Mouse (Mus musculus): ENCODE measurements around the gene Slc51b. TPM values are rescaled to one million over a fixed set of nuclear protein-coding genes. Genes with fewer than 3 reads are reported as not detected.

The Slc51b gene
- polyA plus RNA-seq, 1 experiment from 2014 or later = not detected

DNA sequence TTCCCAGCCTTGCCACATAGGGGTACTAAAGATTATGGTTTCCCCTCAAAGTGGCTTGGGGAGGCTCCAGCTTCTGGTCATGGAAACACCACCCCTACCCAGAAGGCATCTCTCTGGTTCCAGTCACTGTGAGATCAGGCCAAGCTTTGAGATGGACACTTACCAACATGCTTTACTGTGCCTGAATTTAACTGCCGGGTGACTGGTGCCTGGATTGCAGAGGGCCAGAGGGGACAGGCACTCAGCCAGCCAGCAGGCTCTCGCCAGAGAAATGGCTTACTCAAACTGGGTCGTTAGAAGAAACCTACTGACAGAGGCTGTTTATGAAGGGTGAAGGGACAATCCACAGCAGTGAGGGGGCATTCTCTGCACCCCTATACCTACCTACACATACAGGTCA is 38.5 kb downstream of the Slc51b start:
- H3K4me2 ChIP-seq (replicated peaks) = no peak overlapping the region
- no peak overlapping the region for H3K4me3 ChIP-seq (replicated peaks)
- WGBS = 62% methylated on average over 3 of the region's 3 CpGs
- no peaks in the 10 kb centered on the region; the same call in 1 of the 2 replicates for H3K4me1 ChIP-seq (replicated peaks)
- H3K27me3 ChIP-seq = peaks cover 11% of the 10 kb centered on the region
- no peak overlapping the region for H3K9ac ChIP-seq (replicated peaks)
- no peak for ATAC-seq
- H3K36me3 ChIP-seq = no peaks in the 10 kb centered on the region
- H3K9me3 ChIP-seq = no peaks in the 10 kb centered on the region
- H3K27ac ChIP-seq = no peak overlapping the region

DNA sequence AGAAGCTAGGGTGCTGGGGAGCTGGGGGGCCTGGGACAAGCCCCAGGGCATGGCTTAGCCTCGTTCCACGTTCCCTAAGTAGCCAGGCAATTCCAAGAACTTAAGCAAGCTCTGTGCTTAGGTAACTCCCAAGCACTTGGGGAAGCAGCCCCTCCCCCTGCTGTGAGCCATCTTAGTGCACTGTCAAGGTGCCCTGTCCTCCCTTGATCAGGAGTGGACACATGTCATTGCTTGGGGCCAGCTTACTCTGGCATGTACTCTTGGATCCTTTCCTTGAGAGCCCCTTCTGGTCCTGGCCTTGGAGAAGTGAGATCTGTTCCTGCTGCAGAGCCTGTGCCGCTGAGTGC is 40.0 kb downstream of the Slc51b start:
- ATAC-seq = no peak

DNA sequence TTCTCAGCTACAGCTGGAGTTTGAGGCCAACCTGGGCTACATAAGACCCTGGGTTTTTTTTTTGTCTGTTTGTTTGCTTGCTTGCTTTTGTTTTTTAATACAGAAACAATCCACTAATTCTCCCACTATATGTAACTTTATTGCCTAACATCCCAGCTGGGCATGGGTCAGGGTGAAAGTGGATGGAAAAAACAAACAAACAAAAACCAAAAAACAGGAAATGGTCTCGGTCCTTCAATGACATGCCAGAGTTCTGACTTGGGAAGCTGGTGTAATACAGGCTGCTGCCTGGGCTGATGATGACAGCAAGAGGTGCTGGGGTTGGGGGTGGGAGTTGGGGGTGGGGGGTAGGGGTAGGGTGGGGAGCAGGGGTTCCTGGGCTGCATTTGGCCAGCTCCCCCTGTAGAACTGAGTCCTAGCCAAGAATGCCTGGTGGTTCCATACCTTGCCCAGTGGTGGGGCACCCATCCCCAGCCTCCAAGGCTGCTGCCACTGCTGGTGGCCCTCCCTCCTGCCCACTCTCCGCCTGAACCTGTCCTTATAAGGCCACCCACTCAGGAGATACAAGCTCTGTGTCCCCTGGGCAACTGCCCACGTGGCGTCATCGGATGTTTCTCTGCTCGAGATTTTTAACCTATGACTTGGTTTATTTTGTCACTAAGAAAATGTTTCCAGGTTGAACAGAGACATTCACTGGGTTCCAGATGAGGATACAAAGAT is 40.6 kb downstream of the Slc51b start:
- no peak overlapping the region for H3K4me3 ChIP-seq (replicated peaks)
- no peak overlapping the region for H3K4me2 ChIP-seq (replicated peaks)
- H3K27ac ChIP-seq = no peak overlapping the region
- H3K4me1 ChIP-seq (replicated peaks) = no peaks in the 10 kb centered on the region; the same call in 1 of the 2 replicates
- H3K9me3 ChIP-seq = no peaks in the 10 kb centered on the region
- H3K9ac ChIP-seq (replicated peaks) = no peak overlapping the region
- no peak for ATAC-seq
- WGBS = 78% methylated on average over 6 of the region's 6 CpGs
- peaks cover 11% of the 10 kb centered on the region for H3K36me3 ChIP-seq
- no peaks in the 10 kb centered on the region for H3K27me3 ChIP-seq

More for the DNA sequence above, 40.0 kb downstream of the Slc51b start:
- H3K4me2 ChIP-seq (replicated peaks) = no peak overlapping the region
- H3K4me3 ChIP-seq (replicated peaks) = no peak overlapping the region
- H3K9ac ChIP-seq (replicated peaks) = no peak overlapping the region
- H3K27me3 ChIP-seq = no peaks in the 10 kb centered on the region
- H3K4me1 ChIP-seq (replicated peaks) = no peaks in the 10 kb centered on the region; the same call in 1 of the 2 replicates
- WGBS = 60% methylated on average over 3 of the region's 3 CpGs
- peaks cover 6% of the 10 kb centered on the region; the same call in 1 of the 2 replicates for H3K36me3 ChIP-seq
- no peak overlapping the region for H3K27ac ChIP-seq
- no peaks in the 10 kb centered on the region for H3K9me3 ChIP-seq

DNA sequence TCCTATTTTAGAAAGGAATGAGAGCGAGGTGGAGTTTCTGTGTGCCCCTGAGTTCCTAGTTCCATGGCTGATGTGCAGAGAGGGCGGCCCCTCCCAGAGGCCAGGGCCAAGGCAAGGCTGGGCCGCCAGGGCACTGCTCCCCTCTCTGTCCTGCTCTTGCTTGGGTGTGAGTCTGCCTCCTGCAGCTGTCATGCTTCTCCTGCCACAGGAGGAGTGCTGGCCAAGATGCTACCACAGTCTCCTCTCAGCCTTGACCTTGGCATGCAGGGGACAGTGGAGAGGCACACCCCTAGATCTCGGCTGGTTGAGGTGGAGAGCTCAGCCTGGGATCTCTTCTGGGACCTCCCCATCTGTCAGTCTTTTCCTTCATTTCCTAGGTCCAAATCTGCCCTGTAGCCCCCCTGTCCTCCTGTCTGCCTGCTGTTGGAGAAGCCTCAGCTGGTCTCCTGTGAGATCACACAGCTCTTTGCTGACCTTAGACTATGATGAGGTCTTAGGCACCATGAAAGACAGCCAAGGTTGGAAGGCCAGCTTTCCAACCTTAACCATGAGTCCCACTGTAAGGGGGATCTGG is 41.7 kb downstream of the Slc51b start:
- 81% methylated on average over 4 of the region's 4 CpGs for WGBS
- Histone ChIP-seq H3K27ac (no peak overlapping the region), H3K36me3 (peaks cover 20% of the 10 kb centered on the region), H3K9me3 (no peaks in the 10 kb centered on the region), H3K27me3 (no peaks in the 10 kb centered on the region), H3K4me3 (replicated peaks) (no peak overlapping the region), H3K9ac (replicated peaks) (no peak overlapping the region), H3K4me1 (replicated peaks) (no peaks in the 10 kb centered on the region), H3K4me2 (replicated peaks) (no peak overlapping the region)
- ATAC-seq = no peak

DNA sequence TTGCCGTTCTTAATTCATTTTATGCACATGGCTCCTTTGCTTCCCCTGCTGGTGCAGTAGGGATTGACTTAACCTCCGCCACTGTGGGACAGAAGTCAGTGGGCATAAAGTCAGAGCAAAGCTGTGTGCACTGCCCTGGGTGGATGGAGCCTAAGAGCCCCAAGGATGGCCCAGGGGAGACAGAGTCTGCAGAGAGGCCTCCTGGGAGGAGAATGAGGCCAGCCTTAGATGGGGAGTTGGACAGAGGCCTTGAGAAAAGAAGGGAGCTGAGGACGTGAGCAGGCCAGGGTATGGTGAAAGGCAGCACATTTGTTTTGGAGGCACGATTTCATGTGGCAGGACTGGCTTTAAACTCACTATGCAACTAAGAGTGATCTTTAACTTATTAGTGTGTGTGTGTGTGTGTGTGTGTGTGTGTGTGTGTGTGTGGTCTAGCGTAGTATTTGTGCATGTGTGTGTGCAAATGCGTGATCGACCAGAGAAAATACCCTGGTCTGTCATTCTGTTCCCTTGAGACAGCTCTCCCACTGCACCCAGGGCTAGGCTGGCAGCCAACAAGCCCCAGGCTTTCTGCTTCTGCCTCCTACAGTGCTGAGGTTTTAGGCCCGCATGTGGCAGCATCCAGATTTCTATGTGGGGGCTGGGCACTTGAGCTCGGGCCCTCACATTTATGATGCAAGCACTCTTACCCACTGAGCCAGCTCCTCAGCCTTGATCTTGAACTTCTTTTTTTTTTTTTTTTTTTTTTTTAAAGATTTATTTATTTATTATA is 47.4 kb downstream of the Slc51b start:
- Histone ChIP-seq H3K27ac (no peak overlapping the region), H3K4me3 (replicated peaks) (no peak overlapping the region), H3K36me3 (peaks cover 53% of the 10 kb centered on the region), H3K4me2 (replicated peaks) (no peak overlapping the region), H3K9me3 (no peaks in the 10 kb centered on the region), H3K4me1 (replicated peaks) (no peaks in the 10 kb centered on the region), H3K9ac (replicated peaks) (no peak overlapping the region), H3K27me3 (no peaks in the 10 kb centered on the region)
- ATAC-seq = no peak
- WGBS = 88% methylated on average over 9 of the region's 9 CpGs

DNA sequence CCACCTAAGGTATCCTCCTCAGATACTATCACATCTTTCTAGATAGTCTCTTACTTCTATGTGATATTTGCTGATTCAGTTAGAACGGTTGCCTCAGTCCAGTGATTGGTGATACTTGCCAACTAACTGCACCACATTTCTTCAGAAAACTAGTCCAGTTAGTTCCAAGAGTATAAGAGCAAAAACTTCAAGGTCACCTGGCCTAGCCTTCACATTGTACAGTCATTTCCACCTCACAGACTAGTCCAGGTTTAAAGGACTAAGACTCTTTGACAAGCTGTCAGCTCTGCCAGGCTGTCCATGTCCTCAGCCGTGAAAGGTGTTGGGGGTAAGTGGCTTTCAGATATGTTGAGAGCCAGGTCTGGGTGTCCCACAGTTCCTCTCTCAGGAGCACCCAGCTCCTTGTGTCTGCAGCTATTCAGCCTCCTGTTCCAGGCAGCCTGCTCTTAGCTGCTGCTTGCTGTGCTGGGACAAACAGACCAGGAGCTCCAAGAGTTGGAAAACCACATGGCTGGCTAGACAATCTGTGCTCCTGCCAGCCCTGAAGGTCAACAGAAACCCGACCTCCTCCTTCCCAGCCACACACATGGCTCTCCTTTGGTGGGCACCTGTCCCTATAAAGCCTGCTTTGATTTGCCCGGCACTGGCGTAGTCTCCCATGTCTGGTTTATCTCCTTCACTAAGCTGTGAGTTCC is 48.1 kb downstream of the Slc51b start:
- Histone ChIP-seq H3K4me1 (replicated peaks) (no peaks in the 10 kb centered on the region), H3K4me3 (replicated peaks) (no peak overlapping the region), H3K27me3 (no peaks in the 10 kb centered on the region), H3K9me3 (no peaks in the 10 kb centered on the region), H3K9ac (replicated peaks) (no peak overlapping the region), H3K36me3 (peaks cover 53% of the 10 kb centered on the region), H3K4me2 (replicated peaks) (no peak overlapping the region), H3K27ac (no peak overlapping the region)
- 83% methylated on average over 5 of the region's 5 CpGs for WGBS
- ATAC-seq = no peak

DNA sequence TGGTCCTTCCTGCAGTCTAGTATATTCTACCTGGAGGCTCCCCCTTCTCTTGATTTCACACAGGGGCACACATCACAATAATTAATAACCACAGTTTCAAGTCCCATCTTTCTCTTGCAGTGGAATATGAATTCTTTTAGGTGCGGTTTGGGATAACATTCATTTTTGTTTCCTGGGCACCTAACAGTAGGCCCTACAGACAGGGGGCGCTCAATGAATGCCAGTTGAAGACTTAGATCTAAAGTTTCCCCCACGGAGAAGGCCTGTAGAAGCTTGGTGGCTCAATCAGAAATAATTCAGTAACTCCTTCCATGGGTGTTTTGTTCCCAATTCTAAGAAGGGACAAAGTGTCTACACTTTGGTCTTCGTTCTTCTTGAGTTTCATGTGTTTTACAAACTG is 50.3 kb downstream of the Slc51b start:
- ATAC-seq = no peak
- no peak overlapping the region for H3K27ac ChIP-seq
- no peaks in the 10 kb centered on the region for H3K27me3 ChIP-seq
- H3K36me3 ChIP-seq = peaks cover 49% of the 10 kb centered on the region
- no peaks in the 10 kb centered on the region for H3K4me1 ChIP-seq (replicated peaks)
- H3K9ac ChIP-seq (replicated peaks) = no peak overlapping the region
- 78% methylated on average over 4 of the region's 4 CpGs for WGBS
- H3K4me2 ChIP-seq (replicated peaks) = no peak overlapping the region
- H3K9me3 ChIP-seq = no peaks in the 10 kb centered on the region
- no peak overlapping the region for H3K4me3 ChIP-seq (replicated peaks)

DNA sequence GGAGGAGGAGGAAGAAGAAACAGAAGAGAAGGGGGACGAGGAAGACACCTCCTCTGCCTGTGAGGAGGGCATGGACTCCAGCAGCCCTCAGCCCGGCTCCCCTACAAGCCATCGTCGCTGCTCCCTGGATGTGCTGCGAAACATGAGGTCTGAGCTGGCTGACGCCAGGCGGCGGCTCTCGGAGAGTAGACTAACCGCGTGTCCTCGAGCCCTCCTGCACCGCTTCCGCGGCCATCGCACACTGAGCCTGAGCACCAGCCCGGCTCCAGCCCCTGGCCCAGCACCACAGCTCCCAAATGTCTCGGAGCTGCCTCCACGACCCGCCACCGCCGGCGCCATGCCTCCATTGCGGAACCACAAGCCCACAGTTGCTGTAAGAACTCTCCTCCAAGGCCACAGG is 51.0 kb downstream of the Slc51b start:
- no peak overlapping the region for H3K4me2 ChIP-seq (replicated peaks)
- H3K27me3 ChIP-seq = no peaks in the 10 kb centered on the region
- 0 out of 2 replicates have a peak, but pooled peaks cover 5% of the 10 kb centered on the region for H3K4me1 ChIP-seq (replicated peaks)
- H3K4me3 ChIP-seq (replicated peaks) = no peak overlapping the region
- no peaks in the 10 kb centered on the region for H3K9me3 ChIP-seq
- no peak overlapping the region for H3K9ac ChIP-seq (replicated peaks)
- H3K27ac ChIP-seq = no peak overlapping the region
- H3K36me3 ChIP-seq = peaks cover 42% of the 10 kb centered on the region
- WGBS = 77% methylated on average over 24 of the region's 24 CpGs
- no peak for ATAC-seq

DNA sequence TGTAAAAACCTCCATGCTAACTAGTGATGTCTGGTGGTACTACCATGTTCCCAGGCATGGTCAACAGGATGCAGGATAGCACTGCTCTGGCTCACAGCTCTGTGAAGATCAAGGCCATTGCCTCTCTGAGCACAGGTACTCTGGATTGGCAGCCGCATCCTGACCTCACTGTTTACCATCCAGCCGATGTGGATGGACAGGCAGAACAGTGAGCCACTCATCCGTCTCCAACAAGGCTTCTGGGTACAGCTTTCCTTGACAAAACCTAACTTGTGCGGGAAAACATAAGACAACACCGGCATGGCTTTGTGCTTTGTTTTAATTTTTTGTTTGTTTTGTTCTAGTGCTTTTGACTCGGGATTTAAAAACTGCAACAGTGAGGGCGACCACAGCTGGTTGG is 57.0 kb downstream of the Slc51b start:
- Histone ChIP-seq H3K4me2 (replicated peaks) (no peak overlapping the region), H3K27ac (no peak overlapping the region), H3K27me3 (no peaks in the 10 kb centered on the region), H3K9ac (replicated peaks) (no peak overlapping the region), H3K9me3 (no peaks in the 10 kb centered on the region), H3K4me3 (replicated peaks) (no peak overlapping the region), H3K4me1 (replicated peaks) (0 out of 2 replicates have a peak, but pooled peaks cover 5% of the 10 kb centered on the region), H3K36me3 (peaks cover 33% of the 10 kb centered on the region)
- 91% methylated on average over 7 of the region's 7 CpGs for WGBS
- ATAC-seq = no peak

DNA sequence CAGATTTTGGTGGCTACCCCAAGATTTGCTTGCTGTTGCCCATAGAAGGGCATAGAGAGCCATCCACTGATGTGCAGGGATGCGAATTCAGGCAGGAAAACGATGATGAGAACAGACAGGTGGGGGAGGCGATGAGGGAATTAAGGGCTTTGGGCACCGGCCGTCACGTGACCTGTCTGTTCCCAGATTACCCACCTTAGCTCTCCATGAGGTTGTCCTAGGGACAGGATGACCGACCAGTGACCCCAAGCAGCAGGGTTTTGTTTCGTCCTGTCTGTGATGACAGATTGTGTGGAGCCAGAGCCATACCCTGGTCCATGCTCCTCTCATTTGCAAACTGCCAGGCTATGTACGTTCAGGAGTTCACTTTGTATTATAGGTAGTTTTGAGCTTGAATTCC is 59.1 kb downstream of the Slc51b start:
- Histone ChIP-seq H3K9me3 (no peaks in the 10 kb centered on the region), H3K27me3 (no peaks in the 10 kb centered on the region), H3K27ac (no peak overlapping the region), H3K9ac (replicated peaks) (no peak overlapping the region), H3K4me2 (replicated peaks) (no peak overlapping the region), H3K4me3 (replicated peaks) (no peak overlapping the region), H3K36me3 (peaks cover 43% of the 10 kb centered on the region), H3K4me1 (replicated peaks) (0 out of 2 replicates have a peak, but pooled peaks cover 5% of the 10 kb centered on the region)
- no peak for ATAC-seq
- WGBS = 75% methylated on average over 9 of the region's 9 CpGs
